Mouse (Mus musculus): ENCODE data around the gene Fank1. TPM values are rescaled to one million over a fixed set of nuclear protein-coding genes. Genes with fewer than 3 reads are reported as not detected.

Gene Fank1
- polyA plus RNA-seq, 1 experiment, result not detected

GRCm38 (mm10) chr7:133909833-133910375, 133.2 kb downstream of the Fank1 start:
- Histone ChIP-seq H3K4me1 (ENCODE audit: control insufficient read depth, insufficient read depth, low read length) (no peaks in the 10 kb centered on the region), H3K4me3 (ENCODE audit: insufficient read depth, low read length) (no peak overlapping the region)
- TF ChIP-seq POLR2A (IDR thresholded peaks at IDR 0.05; ENCODE audit: low read depth, low read length), result no peak
- no peak for TF ChIP-seq CTCF (IDR thresholded peaks at IDR 0.05; ENCODE audit: borderline replicate concordance, insufficient read depth, low read length)

GRCm38 (mm10) chr7:133911881-133912280, 135.2 kb downstream of the Fank1 start:
- Histone ChIP-seq H3K4me3 (ENCODE audit: insufficient read depth, low read length) (no peak overlapping the region), H3K27ac (ENCODE audit: insufficient read depth, low read length) (no peak overlapping the region), H3K4me1 (ENCODE audit: control insufficient read depth, insufficient read depth, low read length) (no peaks in the 10 kb centered on the region)
- TF ChIP-seq POLR2A (IDR thresholded peaks at IDR 0.05; ENCODE audit: low read depth, low read length) (no peak), CTCF (IDR thresholded peaks at IDR 0.05; ENCODE audit: borderline replicate concordance, insufficient read depth, low read length) (no peak)

More at GRCm38 (mm10) chr7:133909833-133910375, 133.2 kb downstream of the Fank1 start:
- H3K27ac ChIP-seq (ENCODE audit: insufficient read depth, low read length), result no peak overlapping the region

GRCm38 (mm10) chr7:133916230-133916629, 139.6 kb downstream of the Fank1 start:
- H3K4me1 ChIP-seq (ENCODE audit: control insufficient read depth, insufficient read depth, low read length), result no peaks in the 10 kb centered on the region
- H3K27ac ChIP-seq (ENCODE audit: insufficient read depth, low read length), result no peak overlapping the region
- H3K4me3 ChIP-seq (ENCODE audit: insufficient read depth, low read length), result no peak overlapping the region
- TF ChIP-seq POLR2A (IDR thresholded peaks at IDR 0.05; ENCODE audit: low read depth, low read length), result no peak
- TF ChIP-seq CTCF (IDR thresholded peaks at IDR 0.05; ENCODE audit: borderline replicate concordance, insufficient read depth, low read length), result no peak

GRCm38 (mm10) chr7:133919306-133919705, 142.6 kb downstream of the Fank1 start:
- no peak overlapping the region for H3K4me3 ChIP-seq (ENCODE audit: insufficient read depth, low read length)
- no peaks in the 10 kb centered on the region for H3K4me1 ChIP-seq (ENCODE audit: control insufficient read depth, insufficient read depth, low read length)
- H3K27ac ChIP-seq (ENCODE audit: insufficient read depth, low read length), result no peak overlapping the region
- TF ChIP-seq CTCF (IDR thresholded peaks at IDR 0.05; ENCODE audit: borderline replicate concordance, insufficient read depth, low read length) (no peak), POLR2A (IDR thresholded peaks at IDR 0.05; ENCODE audit: low read depth, low read length) (no peak)

- no peak overlapping the region for H3K27ac ChIP-seq (ENCODE audit: insufficient read depth, low read length)
- H3K4me1 ChIP-seq (ENCODE audit: control insufficient read depth, insufficient read depth, low read length), result no peaks in the 10 kb centered on the region
- no peak overlapping the region for H3K4me3 ChIP-seq (ENCODE audit: insufficient read depth, low read length)
- no peak for TF ChIP-seq POLR2A (IDR thresholded peaks at IDR 0.05; ENCODE audit: low read depth, low read length)
- TF ChIP-seq CTCF (IDR thresholded peaks at IDR 0.05; ENCODE audit: borderline replicate concordance, insufficient read depth, low read length), result no peak
Observed at GRCm38 (mm10) chr7:133919918-133920317, 143.3 kb downstream of the Fank1 start.

GRCm38 (mm10) chr7:133920724-133921123, 144.1 kb downstream of the Fank1 start:
- Histone ChIP-seq H3K27ac (ENCODE audit: insufficient read depth, low read length) (no peak overlapping the region), H3K4me1 (ENCODE audit: control insufficient read depth, insufficient read depth, low read length) (no peaks in the 10 kb centered on the region), H3K4me3 (ENCODE audit: insufficient read depth, low read length) (no peak overlapping the region)
- no peak for TF ChIP-seq CTCF (IDR thresholded peaks at IDR 0.05; ENCODE audit: borderline replicate concordance, insufficient read depth, low read length)
- no peak for TF ChIP-seq POLR2A (IDR thresholded peaks at IDR 0.05; ENCODE audit: low read depth, low read length)

- no peak overlapping the region for H3K27ac ChIP-seq (ENCODE audit: insufficient read depth, low read length)
- TF ChIP-seq POLR2A (IDR thresholded peaks at IDR 0.05; ENCODE audit: low read depth, low read length) (no peak), CTCF (IDR thresholded peaks at IDR 0.05; ENCODE audit: borderline replicate concordance, insufficient read depth, low read length) (no peak)
- H3K4me3 ChIP-seq (ENCODE audit: insufficient read depth, low read length), result no peak overlapping the region
- H3K4me1 ChIP-seq (ENCODE audit: control insufficient read depth, insufficient read depth, low read length), result no peaks in the 10 kb centered on the region
Observed at GRCm38 (mm10) chr7:133921291-133921690, 144.6 kb downstream of the Fank1 start.

- no peak overlapping the region for H3K27ac ChIP-seq (ENCODE audit: insufficient read depth, low read length)
- H3K4me1 ChIP-seq (ENCODE audit: control insufficient read depth, insufficient read depth, low read length), result no peaks in the 10 kb centered on the region
- TF ChIP-seq CTCF (IDR thresholded peaks at IDR 0.05; ENCODE audit: borderline replicate concordance, insufficient read depth, low read length) (no peak), POLR2A (IDR thresholded peaks at IDR 0.05; ENCODE audit: low read depth, low read length) (no peak)
Observed at GRCm38 (mm10) chr7:133923994-133924393, 147.3 kb downstream of the Fank1 start.

GRCm38 (mm10) chr7:133925771-133926170, 149.1 kb downstream of the Fank1 start:
- no peak for TF ChIP-seq CTCF (IDR thresholded peaks at IDR 0.05; ENCODE audit: borderline replicate concordance, insufficient read depth, low read length)
- no peak for TF ChIP-seq POLR2A (IDR thresholded peaks at IDR 0.05; ENCODE audit: low read depth, low read length)

More at GRCm38 (mm10) chr7:133923994-133924393, 147.3 kb downstream of the Fank1 start:
- no peak overlapping the region for H3K4me3 ChIP-seq (ENCODE audit: insufficient read depth, low read length)

GRCm38 (mm10) chr7:133928981-133929380, 152.3 kb downstream of the Fank1 start:
- H3K4me3 ChIP-seq (ENCODE audit: insufficient read depth, low read length), result no peak overlapping the region
- TF ChIP-seq CTCF (IDR thresholded peaks at IDR 0.05; ENCODE audit: borderline replicate concordance, insufficient read depth, low read length) (no peak), POLR2A (IDR thresholded peaks at IDR 0.05; ENCODE audit: low read depth, low read length) (no peak)
- peaks cover 2% of the 10 kb centered on the region; the same call in 1 of the 2 replicates for H3K4me1 ChIP-seq (ENCODE audit: control insufficient read depth, insufficient read depth, low read length)
- H3K27ac ChIP-seq (ENCODE audit: insufficient read depth, low read length), result no peak overlapping the region

More at GRCm38 (mm10) chr7:133925771-133926170, 149.1 kb downstream of the Fank1 start:
- Histone ChIP-seq H3K4me1 (ENCODE audit: control insufficient read depth, insufficient read depth, low read length) (no peaks in the 10 kb centered on the region), H3K4me3 (ENCODE audit: insufficient read depth, low read length) (no peak overlapping the region), H3K27ac (ENCODE audit: insufficient read depth, low read length) (no peak overlapping the region)

Other genes with a start within 250 kb of the Fank1 start
- not detected in 2 replicates for gene Tex36, start 174.7 kb upstream of the Fank1 start, polyA plus RNA-seq (2011; ENCODE audit: insufficient read length, low read depth, missing spikeins)
- 13.3 and 16.6 TPM in 2 replicates for gene Edrf1, start 139.3 kb upstream of the Fank1 start, polyA plus RNA-seq (2011; ENCODE audit: insufficient read length, low read depth, missing spikeins)
- gene Mmp21, start 96.8 kb upstream of the Fank1 start, polyA plus RNA-seq (2011; ENCODE audit: insufficient read length, low read depth, missing spikeins), result not detected in 2 replicates
- gene Bccip, start 67.5 kb upstream of the Fank1 start, polyA plus RNA-seq (2011; ENCODE audit: insufficient read length, low read depth, missing spikeins), result 86.5 and 100 TPM in 2 replicates
- gene Uros, start 66.8 kb upstream of the Fank1 start, polyA plus RNA-seq (2011; ENCODE audit: insufficient read length, low read depth, missing spikeins), result 15.9 and 19.4 TPM in 2 replicates
- 20.5 and 28.9 TPM in 2 replicates for gene Dhx32, start 5.9 kb downstream of the Fank1 start, polyA plus RNA-seq (2011; ENCODE audit: insufficient read length, low read depth, missing spikeins)